Mouse (Mus musculus) left cerebral cortex, adult 2 months (tissue): ENCODE results near the gene Asic2. TPM values are rescaled to one million over a fixed set of nuclear protein-coding genes. Genes with fewer than 3 reads are reported as not detected.

Experiments
- DNase-seq, 2 experiments: peaks; one replicate each; pipeline ENCODE4 v3.0.0; 2021 to 2022; ENCODE audit warnings: low spot score in 2 of 2, mixed read lengths in 1 of 2; ENCODE audit errors: extremely low spot score in 1 of 2
- H3K27ac ChIP-seq: fragments of 200-600 bp; 2 replicates; pipeline ENCODE4 v1.8.1; 2022
- H3K4me3 ChIP-seq: fragments of 200-600 bp; 2 replicates; pipeline ENCODE4 v1.8.1; 2022
- CTCF ChIP-seq: fragments of 200-600 bp; IDR thresholded peaks from 2 replicates; pipeline ENCODE4 v1.8.1; 2022; ENCODE audit warnings: antibody characterized with exemption, mild to moderate bottlenecking, moderate library complexity
- intact Hi-C: fragments of 180-260 bp; cut with DNase I; formaldehyde crosslinking; loops from one replicate; pipeline ENCODE4 v1.15.1; 2025
- total RNA-seq, 2 experiments: library from RNA; stranded (reverse); gene quantifications; 2 replicates each; pipeline ENCODE4 v1.2.3; 2021

Asic2 gene
- total RNA-seq, 2 experiments from 2014 or later: 65.7 to 75.2 TPM

GRCm38 (mm10) chr11:80907820-80908219, 1060.4 kb downstream of the Asic2 start:
- H3K27ac ChIP-seq: peak overlapping the region; percentile 16; the same call in 1 of the 2 replicates
- intact Hi-C loops: loop anchor here (2.0 to 5.0 kb wide), 3 partner anchors 189 to 467 kb away; no protein-coding TSS in a partner anchor
- peak in 1 of 2 experiments; percentile 41 for DNase-seq
- no peak overlapping the region for H3K4me3 ChIP-seq
- TF ChIP-seq CTCF: no peak

- TF ChIP-seq CTCF: peak; percentile 81
- no peak overlapping the region for H3K27ac ChIP-seq
- DNase-seq: peak; percentile 59 to 72
- intact Hi-C loops: loop anchor here (2.0 to 5.0 kb wide), 3 partner anchors 191 to 468 kb away; no protein-coding TSS in a partner anchor
- no peak overlapping the region for H3K4me3 ChIP-seq
These were observed 1061.8 kb downstream of the Asic2 start for GRCm38 (mm10) chr11:80906456-80906855.

- Histone ChIP-seq H3K4me3 (no peak overlapping the region), H3K27ac (no peak overlapping the region)
- no peak for TF ChIP-seq CTCF
- intact Hi-C loops: no loop called here
- DNase-seq: no peak
These were observed 1063.7 kb downstream of the Asic2 start for GRCm38 (mm10) chr11:80904559-80904958.

GRCm38 (mm10) chr11:80903426-80903825, 1064.8 kb downstream of the Asic2 start:
- TF ChIP-seq CTCF: no peak
- no peak for DNase-seq
- no peak overlapping the region for H3K4me3 ChIP-seq
- intact Hi-C loops: no loop called here
- no peak overlapping the region for H3K27ac ChIP-seq

GRCm38 (mm10) chr11:80902664-80903063, 1065.6 kb downstream of the Asic2 start:
- Histone ChIP-seq H3K27ac (no peak overlapping the region), H3K4me3 (no peak overlapping the region)
- no peak for DNase-seq
- intact Hi-C loops: no loop called here
- no peak for TF ChIP-seq CTCF

GRCm38 (mm10) chr11:80900555-80900954, 1067.7 kb downstream of the Asic2 start:
- H3K27ac ChIP-seq: no peak overlapping the region
- H3K4me3 ChIP-seq: no peak overlapping the region
- intact Hi-C loops: no loop called here
- TF ChIP-seq CTCF: no peak
- no peak for DNase-seq

- no peak for DNase-seq
These were observed 1072.4 kb downstream of the Asic2 start for GRCm38 (mm10) chr11:80895853-80896252.

GRCm38 (mm10) chr11:80889336-80890063, 1078.8 kb downstream of the Asic2 start:
- intact Hi-C loops: no loop called here
- Histone ChIP-seq H3K4me3 (no peak overlapping the region), H3K27ac (no peak overlapping the region)
- DNase-seq: no peak
- no peak for TF ChIP-seq CTCF

More at GRCm38 (mm10) chr11:80895853-80896252, 1072.4 kb downstream of the Asic2 start:
- Histone ChIP-seq H3K27ac (no peak overlapping the region), H3K4me3 (no peak overlapping the region)
- intact Hi-C loops: no loop called here
- no peak for TF ChIP-seq CTCF

- Histone ChIP-seq H3K4me3 (no peak overlapping the region), H3K27ac (no peak overlapping the region; the same call in 1 of the 2 replicates)
- intact Hi-C loops: no loop called here
- no peak for TF ChIP-seq CTCF
- no peak for DNase-seq
These were observed 1081.2 kb downstream of the Asic2 start for GRCm38 (mm10) chr11:80887021-80887420.

- no peak for DNase-seq
- Histone ChIP-seq H3K4me3 (no peak overlapping the region), H3K27ac (no peak overlapping the region; the same call in 1 of the 2 replicates)
- no peak for TF ChIP-seq CTCF
- intact Hi-C loops: no loop called here
These were observed 1081.9 kb downstream of the Asic2 start for GRCm38 (mm10) chr11:80886365-80886764.

- Histone ChIP-seq H3K4me3 (no peak overlapping the region), H3K27ac (no peak overlapping the region; the same call in 1 of the 2 replicates)
- TF ChIP-seq CTCF: no peak
- intact Hi-C loops: no loop called here
- no peak for DNase-seq
These were observed 1083.6 kb downstream of the Asic2 start for GRCm38 (mm10) chr11:80884521-80885231.

- no peak for TF ChIP-seq CTCF
- DNase-seq: no peak
- intact Hi-C loops: loop anchor here (2.0 kb wide), 1 partner anchor 630 kb away; no protein-coding TSS in a partner anchor
- H3K4me3 ChIP-seq: no peak overlapping the region
- no peak overlapping the region for H3K27ac ChIP-seq
These were observed 1085.9 kb downstream of the Asic2 start for GRCm38 (mm10) chr11:80882229-80882810.
